Mouse (Mus musculus) megakaryocyte-erythroid progenitor cell, adult 5-6 weeks (primary cell): ENCODE results near the gene Slc4a5. TPM values are rescaled to one million over a fixed set of nuclear protein-coding genes. Genes with fewer than 3 reads are reported as not detected.

Experiments used
- ATAC-seq: replicated peaks from 2 replicates; pipeline ENCODE4 v1.8.0; 2016; ENCODE audit warnings: mild to moderate bottlenecking, inconsistent platforms; ENCODE audit not compliant: severe bottlenecking, poor library complexity, low FRiP score, low TSS enrichment
- total RNA-seq, 2 experiments: library from RNA; stranded (forward) in 1 of 2; stranded (reverse) in 1 of 2; fragments of 200-1000, 215-1000 nt in 1 of 2; fragments of >200 nt in 1 of 2; fragmentation: Nextera tagmentation in 1 of 2; gene quantifications; 2 replicates each; pipeline ENCODE4 v1.2.3; 2014 to 2017

Gene Slc4a5
- total RNA-seq, 2 experiments from 2014 or later = not detected

- peak; percentile 43; the same call in 1 of the 2 replicates for ATAC-seq
Measured at GRCm38 (mm10) chr6:83280256-83280955, 60.8 kb downstream of the Slc4a5 start.

GRCm38 (mm10) chr6:83300447-83301229, 81.0 kb downstream of the Slc4a5 start:
- ATAC-seq = no peak

- no peak for ATAC-seq
Measured at GRCm38 (mm10) chr6:83301294-83301693, 81.7 kb downstream of the Slc4a5 start.

GRCm38 (mm10) chr6:83302264-83302663, 82.6 kb downstream of the Slc4a5 start:
- ATAC-seq = no peak

GRCm38 (mm10) chr6:83309017-83309416, 89.4 kb downstream of the Slc4a5 start:
- ATAC-seq = no peak

- ATAC-seq = no peak
Measured at GRCm38 (mm10) chr6:83311206-83311605, 91.6 kb downstream of the Slc4a5 start.

GRCm38 (mm10) chr6:83312021-83312420, 92.4 kb downstream of the Slc4a5 start:
- ATAC-seq = no peak

GRCm38 (mm10) chr6:83312514-83312913, 92.9 kb downstream of the Slc4a5 start:
- no peak for ATAC-seq

GRCm38 (mm10) chr6:83315293-83315692, 95.7 kb downstream of the Slc4a5 start:
- no peak for ATAC-seq

GRCm38 (mm10) chr6:83316022-83316421, 96.4 kb downstream of the Slc4a5 start:
- no peak for ATAC-seq

- ATAC-seq = peak; percentile 97
Measured at GRCm38 (mm10) chr6:83317108-83317741, 97.6 kb downstream of the Slc4a5 start.

GRCm38 (mm10) chr6:83321927-83322326, 102.3 kb downstream of the Slc4a5 start:
- no peak for ATAC-seq

- ATAC-seq = no peak
Measured at GRCm38 (mm10) chr6:83322794-83323193, 103.2 kb downstream of the Slc4a5 start.

- ATAC-seq = 0 out of 2 replicates have a peak, but pooled peaks have one; percentile 26
Measured at GRCm38 (mm10) chr6:83323652-83324419, 104.2 kb downstream of the Slc4a5 start.

GRCm38 (mm10) chr6:83325525-83326393, 106.1 kb downstream of the Slc4a5 start, which contains the start of the genes Mthfd2 and Mob1a:
TSS of gene Mthfd2 (minus strand) at chr6:83325908.
TSS of gene Mob1a (plus strand) at chr6:83326016.
- peak; percentile 98 for ATAC-seq

- 0 out of 2 replicates have a peak, but pooled peaks have one; percentile 0 for ATAC-seq
Measured at GRCm38 (mm10) chr6:83326394-83326736, 106.7 kb downstream of the Slc4a5 start.

GRCm38 (mm10) chr6:83326761-83327160, 107.1 kb downstream of the Slc4a5 start:
- 0 out of 2 replicates have a peak, but pooled peaks have one; percentile 32 for ATAC-seq

- no peak for ATAC-seq
Measured at GRCm38 (mm10) chr6:83327591-83328190, 108.1 kb downstream of the Slc4a5 start.
